Mouse (Mus musculus) cortical plate, adult 2 months (tissue): Measurements from ENCODE around the gene Ppil6.

Experiments used
- CTCF ChIP-seq: fragments of 200-500 bp; IDR thresholded peaks from 2 replicates; pipeline ENCODE4 v1.5.1; 2011; ENCODE audit warnings: mild to moderate bottlenecking, control low read depth, low read length; ENCODE audit not compliant: insufficient read depth; ENCODE audit errors: extremely low read depth
- POLR2A ChIP-seq: fragments of 200-500 bp; IDR thresholded peaks from 2 replicates; pipeline ENCODE4 v1.6.1; 2011; ENCODE audit warnings: mild to moderate bottlenecking, low read length, control low read depth; ENCODE audit not compliant: insufficient read depth; ENCODE audit errors: extremely low read depth

GRCm38 (mm10) chr10:41558401-41558800, 68.2 kb downstream of the Ppil6 start:
- TF ChIP-seq CTCF (no peak), POLR2A (no peak)
